Mouse (Mus musculus): Measurements from ENCODE around the gene Dyrk1a.

DNA sequence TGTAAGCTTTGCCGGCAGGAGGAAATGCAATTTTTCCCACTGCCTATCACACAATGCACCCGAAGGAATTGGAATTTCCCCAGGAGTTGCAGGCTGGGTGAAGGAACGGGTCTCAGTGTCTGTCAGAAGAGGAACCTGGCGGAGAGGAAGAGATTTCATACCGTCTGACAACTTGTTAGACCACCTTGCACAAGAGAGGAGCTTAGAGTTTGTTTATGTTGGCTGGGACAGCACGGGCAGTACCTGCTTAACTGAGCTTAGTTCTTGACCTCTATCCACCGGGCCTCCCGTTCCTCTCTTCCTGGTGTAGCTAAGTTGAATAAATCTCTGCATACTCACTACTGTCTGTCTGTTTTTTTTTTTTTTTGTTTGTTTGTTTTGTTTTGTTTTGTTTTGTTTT is 3.7 kb upstream of the Dyrk1a start:
- TF ChIP-seq POLR2A (IDR thresholded peaks at IDR 0.05; ENCODE audit: insufficient read depth, low read length), result no peak
- no peak for TF ChIP-seq CTCF (IDR thresholded peaks at IDR 0.05; ENCODE audit: low read depth, low read length)
- TF ChIP-seq EP300 (IDR thresholded peaks at IDR 0.05; ENCODE audit: insufficient read depth, low read depth, low read length), result no peak

Measured in ES-Bruce4 (cell line).